Mouse (Mus musculus): ENCODE data around the gene Oas3. TPM values are rescaled to one million over a fixed set of nuclear protein-coding genes. Genes with fewer than 3 reads are reported as not detected.
"Not testable (repeated sequence)": the region's sequence is repeated elsewhere in the genome, so short reads cannot be mapped to it uniquely, and the experiment has no call there.

Gene Oas3
- 0.04 TPM for polyA plus RNA-seq (2021)

- H3K27me3 ChIP-seq = no peaks in the 10 kb centered on the region
- in situ Hi-C loops (cut with MboI; ENCODE audit: low pct_unique_long_range_greater_than_20kb) = loop anchor here (5.0 kb wide), 1 partner anchor 65 kb away; no protein-coding TSS in a partner anchor
- TF ChIP-seq CTCF (IDR thresholded peaks at IDR 0.05) = no peak
- DNase-seq (ENCODE audit: low read depth, low spot score) = no peak
- CTCF ChIA-PET = no interaction called here
- POLR2A ChIA-PET = no interaction called here
- ATAC-seq = no peak
Measured at GRCm38 (mm10) chr5:120777478-120777877, at the start of gene Oas3. Gene Oas3, minus strand, starts transcription at chr5:120777661.

GRCm38 (mm10) chr5:120818999-120819398, 41.5 kb upstream of the Oas3 start:
- ATAC-seq (no peak), DNase-seq (ENCODE audit: low read depth, low spot score) (no peak)
- POLR2A ChIA-PET = no interaction called here
- H3K27me3 ChIP-seq = no peaks in the 10 kb centered on the region
- TF ChIP-seq CTCF (IDR thresholded peaks at IDR 0.05) = no peak
- CTCF ChIA-PET = no interaction called here
- in situ Hi-C loops (cut with MboI; ENCODE audit: low pct_unique_long_range_greater_than_20kb) = no loop called here

GRCm38 (mm10) chr5:120815949-120816348, 38.5 kb upstream of the Oas3 start:
- no peak for DNase-seq (ENCODE audit: low read depth, low spot score)
- ChIA-PET POLR2A (interaction anchor here (0.7 kb wide), 1 partner anchor 9 kb away, joined by 3 read pairs; no protein-coding TSS in a partner anchor), CTCF (interaction anchor here (0.7 to 1.0 kb wide), 2 partner anchors 21 to 29 kb away, joined by 3 read pairs; no protein-coding TSS in a partner anchor)
- no peaks in the 10 kb centered on the region for H3K27me3 ChIP-seq
- in situ Hi-C loops (cut with MboI; ENCODE audit: low pct_unique_long_range_greater_than_20kb) = no loop called here
- ATAC-seq = no peak
- TF ChIP-seq CTCF (IDR thresholded peaks at IDR 0.05) = peak; percentile 68

GRCm38 (mm10) chr5:120813023-120813422, 35.6 kb upstream of the Oas3 start:
- no peak for TF ChIP-seq CTCF (IDR thresholded peaks at IDR 0.05)
- ATAC-seq (no peak), DNase-seq (ENCODE audit: low read depth, low spot score) (no peak)
- no peaks in the 10 kb centered on the region for H3K27me3 ChIP-seq
- ChIA-PET POLR2A (no interaction called here), CTCF (interaction anchor here (1.3 kb wide), 1 partner anchor 24 kb away, joined by 5 read pairs; no protein-coding TSS in a partner anchor)
- in situ Hi-C loops (cut with MboI; ENCODE audit: low pct_unique_long_range_greater_than_20kb) = no loop called here

- ATAC-seq = peak; percentile 99
Measured at GRCm38 (mm10) chr5:120811951-120812819, 34.7 kb upstream of the Oas3 start, which contains the start of gene Oas1c. Gene Oas1c, minus strand, starts transcription at chr5:120812514.

GRCm38 (mm10) chr5:120809171-120809570, 31.7 kb upstream of the Oas3 start:
- ChIA-PET POLR2A (no interaction called here), CTCF (no interaction called here)
- ATAC-seq (no peak), DNase-seq (ENCODE audit: low read depth, low spot score) (no peak)
- H3K27me3 ChIP-seq = no peaks in the 10 kb centered on the region
- in situ Hi-C loops (cut with MboI; ENCODE audit: low pct_unique_long_range_greater_than_20kb) = no loop called here
- no peak for TF ChIP-seq CTCF (IDR thresholded peaks at IDR 0.05)

More at GRCm38 (mm10) chr5:120811951-120812819, 34.7 kb upstream of the Oas3 start, which contains the start of gene Oas1c:
- no peaks in the 10 kb centered on the region for H3K27me3 ChIP-seq
- POLR2A ChIA-PET = interaction anchor here (0.6 kb wide), 2 partner anchors 9 to 55 kb away, joined by 5 to 6 read pairs; no protein-coding TSS in a partner anchor
- peak; percentile 81 for DNase-seq (ENCODE audit: low read depth, low spot score)
- CTCF ChIA-PET = interaction anchor here (1.1 to 1.6 kb wide), 3 partner anchors 21 to 36 kb away, joined by 3 to 5 read pairs (median 3); no protein-coding TSS in a partner anchor
- in situ Hi-C loops (cut with MboI; ENCODE audit: low pct_unique_long_range_greater_than_20kb) = no loop called here
- no peak for TF ChIP-seq CTCF (IDR thresholded peaks at IDR 0.05)

- CTCF ChIA-PET = interaction anchor here (1.2 kb wide), 1 partner anchor 42 kb away, joined by 4 read pairs; no protein-coding TSS in a partner anchor
- no peak for ATAC-seq
- in situ Hi-C loops (cut with MboI; ENCODE audit: low pct_unique_long_range_greater_than_20kb) = no loop called here
- POLR2A ChIA-PET = no interaction called here
- no peak for TF ChIP-seq CTCF (IDR thresholded peaks at IDR 0.05)
- peak; percentile 19 for DNase-seq (ENCODE audit: low read depth, low spot score)
- H3K27me3 ChIP-seq = no peaks in the 10 kb centered on the region
Measured at GRCm38 (mm10) chr5:120806458-120806857, 29.0 kb upstream of the Oas3 start.

GRCm38 (mm10) chr5:120803596-120803995, 26.1 kb upstream of the Oas3 start:
- DNase-seq (ENCODE audit: low read depth, low spot score) = no peak
- POLR2A ChIA-PET = no interaction called here
- CTCF ChIA-PET = no interaction called here
- no peak for TF ChIP-seq CTCF (IDR thresholded peaks at IDR 0.05)
- H3K27me3 ChIP-seq = no peaks in the 10 kb centered on the region
- in situ Hi-C loops (cut with MboI; ENCODE audit: low pct_unique_long_range_greater_than_20kb) = no loop called here
- ATAC-seq = no peak

GRCm38 (mm10) chr5:120798943-120799342, 21.5 kb upstream of the Oas3 start:
- POLR2A ChIA-PET; DNase-seq (ENCODE audit: low read depth, low spot score); CTCF ChIA-PET; ATAC-seq; H3K27me3 ChIP-seq: not testable (repeated sequence)
- in situ Hi-C loops (cut with MboI; ENCODE audit: low pct_unique_long_range_greater_than_20kb) = loop anchor here (5.0 kb wide), 1 partner anchor 93 kb away; no protein-coding TSS in a partner anchor

- in situ Hi-C loops (cut with MboI; ENCODE audit: low pct_unique_long_range_greater_than_20kb) = loop anchor here (5.0 kb wide), 1 partner anchor 94 kb away; no protein-coding TSS in a partner anchor
- CTCF ChIA-PET; DNase-seq (ENCODE audit: low read depth, low spot score); H3K27me3 ChIP-seq; POLR2A ChIA-PET; ATAC-seq: not testable (repeated sequence)
Measured at GRCm38 (mm10) chr5:120798147-120798546, 20.7 kb upstream of the Oas3 start.

GRCm38 (mm10) chr5:120795480-120796034, 18.1 kb upstream of the Oas3 start, which contains the start of gene Oas1e:
Gene Oas1e, minus strand, starts transcription at chr5:120795530.
- DNase-seq (ENCODE audit: low read depth, low spot score); H3K27me3 ChIP-seq; ATAC-seq; POLR2A ChIA-PET: not testable (repeated sequence)
- CTCF ChIA-PET = interaction anchor here (0.7 kb wide), 1 partner anchor 1847 kb away, joined by 3 read pairs; no protein-coding TSS in a partner anchor
- in situ Hi-C loops (cut with MboI; ENCODE audit: low pct_unique_long_range_greater_than_20kb) = loop anchor here (5.0 kb wide), 1 partner anchor 97 kb away; no protein-coding TSS in a partner anchor
